Mouse (Mus musculus) hindbrain, embryonic 15.5 days (tissue): ENCODE results near the gene Ppfibp2. TPM values are rescaled to one million over a fixed set of nuclear protein-coding genes. Genes with fewer than 3 reads are reported as not detected.

Source experiments
- ATAC-seq: fragments of 200-750 bp; cut with Nextera tagmentation; 2 replicates; pipeline ENCODE4 v1.8.0; 2017; ENCODE audit warnings: low read depth, moderate number of reproducible peaks, moderate TSS enrichment; ENCODE audit not compliant: low FRiP score
- H3K27ac ChIP-seq: fragments of 300-500 bp; sonication (generic); replicated peaks from 2 replicates; pipeline ENCODE4 v1.5.1; 2015; ENCODE audit warnings: mild to moderate bottlenecking, inconsistent platforms
- H3K27me3 ChIP-seq: fragments of 300-500 bp; sonication (generic); 2 replicates; pipeline ENCODE4 v1.6.1; 2015; ENCODE audit warnings: control low read depth, inconsistent platforms
- H3K36me3 ChIP-seq: fragments of 300-500 bp; sonication (generic); 2 replicates; pipeline ENCODE4 v1.6.1; 2015; ENCODE audit warnings: control low read depth, inconsistent platforms
- H3K4me1 ChIP-seq: fragments of 300-500 bp; sonication (generic); replicated peaks from 2 replicates; pipeline ENCODE4 v1.6.1; 2015; ENCODE audit warnings: control low read depth, inconsistent platforms
- H3K4me2 ChIP-seq: fragments of 300-500 bp; sonication (generic); 2 replicates; pipeline ENCODE4 v1.6.1; 2015; ENCODE audit warnings: moderate library complexity, mild to moderate bottlenecking, inconsistent platforms
- H3K4me3 ChIP-seq: fragments of 300-500 bp; sonication (generic); 2 replicates; pipeline ENCODE4 v1.5.1; 2015; ENCODE audit warnings: mild to moderate bottlenecking, inconsistent platforms
- H3K9ac ChIP-seq: fragments of 300-500 bp; sonication (generic); 2 replicates; pipeline ENCODE4 v1.6.1; 2015; ENCODE audit warnings: inconsistent platforms
- H3K9me3 ChIP-seq: fragments of 300-500 bp; sonication (generic); 2 replicates; pipeline ENCODE4 v1.6.1; 2016; ENCODE audit warnings: control low read depth, inconsistent platforms
- WGBS: fragments of 180-500 bp; shearing (Covaris S2); methylation state at CpG from one replicate; pipeline ENCODE4 v1.1.7; 2015; 5-methylcytosine and 5-hydroxymethylcytosine counted together
- polyA plus RNA-seq: library from polyadenylated mRNA; unstranded; fragments of >200 nt; fragmentation: Nextera tagmentation; extraction: Ambion mirVana; gene quantifications from 2 replicates; pipeline ENCODE4 v1.2.1, GENCODE M21; 2015

Ppfibp2 gene
- polyA plus RNA-seq, 1 experiment from 2014 or later, result 2.8 TPM

DNA sequence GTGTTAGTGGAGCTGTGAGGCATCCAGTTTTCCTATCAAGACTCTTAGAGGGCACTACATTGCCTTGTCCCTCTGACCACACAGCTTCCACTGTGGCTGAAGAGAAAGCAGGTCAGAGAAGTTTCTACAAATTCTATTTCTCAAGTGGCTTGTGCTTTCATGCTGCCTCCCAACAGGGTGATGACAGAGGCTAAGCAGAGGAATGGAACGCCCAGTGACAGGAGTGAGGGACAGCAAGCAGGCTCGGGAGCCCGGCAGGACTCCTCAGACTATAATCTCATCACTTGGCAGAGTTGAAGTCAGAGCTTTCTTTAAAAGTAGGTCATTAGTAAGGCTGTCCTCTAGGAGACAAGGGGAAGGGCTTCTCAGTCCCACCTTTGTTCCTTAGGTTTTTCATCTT is 160.9 kb downstream of the Ppfibp2 start:
- no peak overlapping the region for H3K4me3 ChIP-seq

DNA sequence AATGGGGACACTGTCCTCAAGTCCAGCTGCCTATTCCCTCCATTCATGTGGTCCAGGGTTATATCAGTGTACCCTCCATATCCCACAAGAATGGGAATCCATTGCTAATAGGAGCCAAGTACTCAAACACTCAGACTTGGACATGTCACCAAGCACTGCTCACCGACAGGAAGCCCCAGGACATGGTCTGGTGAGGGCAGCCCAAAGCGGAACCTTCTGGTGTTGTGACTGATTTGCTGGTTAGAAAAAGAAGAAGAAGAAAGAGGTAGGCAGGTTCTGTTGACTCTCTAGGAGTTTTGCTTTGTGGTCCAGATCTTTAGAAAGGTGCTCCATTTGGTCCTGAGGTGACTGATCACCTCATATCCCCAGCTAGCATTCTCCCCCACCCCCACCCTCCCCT is 161.7 kb downstream of the Ppfibp2 start:
- 88% methylated on average over 2 of the region's 2 CpGs for WGBS
- H3K27ac ChIP-seq, result no peak overlapping the region
- no peaks in the 10 kb centered on the region for H3K9me3 ChIP-seq
- no peaks in the 10 kb centered on the region for H3K27me3 ChIP-seq
- no peak for ATAC-seq
- H3K4me3 ChIP-seq, result no peak overlapping the region
- H3K36me3 ChIP-seq, result no peaks in the 10 kb centered on the region
- no peak overlapping the region for H3K9ac ChIP-seq
- H3K4me1 ChIP-seq, result peaks cover 4% of the 10 kb centered on the region; the same call in 1 of the 2 replicates
- H3K4me2 ChIP-seq, result no peak overlapping the region

More for the DNA sequence above, 160.9 kb downstream of the Ppfibp2 start:
- Histone ChIP-seq H3K4me2 (no peak overlapping the region), H3K9ac (no peak overlapping the region), H3K9me3 (no peaks in the 10 kb centered on the region), H3K27me3 (no peaks in the 10 kb centered on the region), H3K36me3 (no peaks in the 10 kb centered on the region), H3K27ac (no peak overlapping the region), H3K4me1 (peaks cover 4% of the 10 kb centered on the region; the same call in 1 of the 2 replicates)
- WGBS, result 76% methylated on average over 3 of the region's 3 CpGs
- no peak for ATAC-seq

DNA sequence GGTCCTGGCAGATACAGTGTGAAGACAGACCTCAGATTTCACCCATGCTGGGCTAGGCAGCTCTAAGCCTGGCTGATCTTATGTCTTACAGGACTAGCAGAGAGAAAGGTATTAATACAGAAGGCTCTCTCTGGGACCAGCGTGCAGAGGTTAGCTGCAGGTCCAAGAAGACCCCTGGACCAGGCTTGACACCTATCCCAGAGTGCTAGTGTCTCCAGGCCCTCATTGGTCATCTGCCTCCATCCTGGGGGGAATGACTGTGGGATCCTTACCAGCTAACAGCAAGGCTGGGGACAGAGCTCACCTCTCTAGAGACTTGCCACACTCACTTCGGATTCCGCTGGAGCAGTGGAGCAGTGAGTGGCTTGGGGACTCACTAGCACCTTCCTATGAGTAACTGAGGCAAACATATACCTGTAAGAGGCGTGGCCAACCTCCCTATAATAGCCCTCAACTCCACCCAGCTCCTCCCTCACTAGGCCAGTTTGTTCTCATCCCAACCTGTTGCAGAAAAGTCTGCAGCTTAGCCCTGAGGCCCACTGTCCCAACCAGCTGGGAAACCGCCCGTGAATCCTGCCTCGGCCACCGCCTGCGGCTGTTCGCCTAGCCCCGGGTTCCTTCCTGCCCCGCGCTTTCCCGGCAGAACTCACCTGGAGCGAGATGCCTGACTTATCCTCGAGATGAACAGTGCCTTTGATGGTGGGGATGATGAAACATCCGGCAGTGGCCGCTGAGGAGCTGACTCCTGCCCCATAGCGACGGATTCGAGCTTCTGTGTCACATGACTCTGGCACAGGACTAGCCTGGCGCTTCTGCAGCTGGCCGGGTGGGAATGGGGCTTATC is 162.5 kb downstream of the Ppfibp2 start, which contains the start of gene Cyb5r2:
Cyb5r2 (minus strand) TSS at position 725 of the 844 bp plus-strand sequence.
- ATAC-seq, result peak; percentile 75
- no peak within 1 kb of the TSS for H3K27ac ChIP-seq
- peak within 1 kb of the TSS; percentile 56 for H3K4me2 ChIP-seq
- H3K9ac ChIP-seq, result no peak within 1 kb of the TSS
- no peaks in the 10 kb centered on the region for H3K9me3 ChIP-seq
- H3K27me3 ChIP-seq, result no peaks in the 10 kb centered on the region
- H3K4me3 ChIP-seq, result peak within 1 kb of the TSS; percentile 21
- no peaks in the 10 kb centered on the region for H3K36me3 ChIP-seq
- H3K4me1 ChIP-seq, result peaks cover 4% of the 10 kb centered on the region; the same call in 1 of the 2 replicates
- 21% methylated on average over 23 of the region's 23 CpGs for WGBS

DNA sequence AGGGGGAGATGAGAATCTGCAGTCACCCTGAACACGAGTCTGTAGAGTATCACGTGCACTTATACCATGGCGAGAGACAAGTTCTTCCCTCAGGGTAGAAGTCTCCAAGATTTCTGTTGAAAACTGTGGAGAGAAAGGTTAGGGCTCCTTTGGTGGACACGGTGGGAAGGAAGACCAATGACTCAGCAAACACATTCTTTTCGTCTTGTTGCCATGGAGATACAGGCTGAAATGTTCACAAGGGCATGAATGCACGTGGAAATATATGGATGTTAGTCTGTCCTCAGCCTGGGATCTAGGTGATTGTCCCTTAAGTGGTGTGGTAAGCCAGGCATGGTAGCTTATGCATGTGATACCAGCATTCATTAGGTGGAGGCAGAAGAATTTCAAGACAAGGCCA is 175.8 kb downstream of the Ppfibp2 start:
- ATAC-seq, result no peak
- no peak overlapping the region for H3K4me2 ChIP-seq
- H3K4me3 ChIP-seq, result no peak overlapping the region
- no peaks in the 10 kb centered on the region for H3K27me3 ChIP-seq
- WGBS, result 45% methylated on average over 6 of the region's 6 CpGs
- no peak overlapping the region for H3K9ac ChIP-seq
- no peaks in the 10 kb centered on the region for H3K36me3 ChIP-seq
- no peaks in the 10 kb centered on the region for H3K4me1 ChIP-seq
- no peaks in the 10 kb centered on the region for H3K9me3 ChIP-seq
- H3K27ac ChIP-seq, result no peak overlapping the region

DNA sequence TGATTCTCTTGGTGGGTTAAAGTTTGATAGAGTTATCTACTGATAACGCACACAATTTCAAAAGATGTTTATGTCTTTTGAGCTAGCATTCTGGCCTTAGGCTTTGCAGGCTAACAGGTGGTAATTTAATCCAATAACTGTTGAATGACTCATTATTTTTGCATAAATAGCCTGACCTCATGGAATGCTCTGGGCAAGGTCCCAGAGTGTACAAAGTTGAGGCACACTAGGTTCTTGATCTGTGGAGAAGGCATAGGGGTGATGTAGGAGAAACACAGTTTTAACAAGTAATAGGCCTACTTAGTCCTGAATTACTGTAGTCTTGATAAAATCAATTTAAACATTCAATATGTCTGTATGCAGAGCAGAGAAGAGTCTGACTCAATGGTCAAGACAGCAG is 183.2 kb downstream of the Ppfibp2 start:
- Histone ChIP-seq H3K4me1 (no peaks in the 10 kb centered on the region), H3K4me3 (no peak overlapping the region), H3K27me3 (no peaks in the 10 kb centered on the region), H3K9me3 (no peaks in the 10 kb centered on the region), H3K9ac (no peak overlapping the region), H3K36me3 (no peaks in the 10 kb centered on the region), H3K27ac (no peak overlapping the region), H3K4me2 (no peak overlapping the region)
- no peak for ATAC-seq
- WGBS, result 89% methylated on average over 1 of the region's 1 CpGs

DNA sequence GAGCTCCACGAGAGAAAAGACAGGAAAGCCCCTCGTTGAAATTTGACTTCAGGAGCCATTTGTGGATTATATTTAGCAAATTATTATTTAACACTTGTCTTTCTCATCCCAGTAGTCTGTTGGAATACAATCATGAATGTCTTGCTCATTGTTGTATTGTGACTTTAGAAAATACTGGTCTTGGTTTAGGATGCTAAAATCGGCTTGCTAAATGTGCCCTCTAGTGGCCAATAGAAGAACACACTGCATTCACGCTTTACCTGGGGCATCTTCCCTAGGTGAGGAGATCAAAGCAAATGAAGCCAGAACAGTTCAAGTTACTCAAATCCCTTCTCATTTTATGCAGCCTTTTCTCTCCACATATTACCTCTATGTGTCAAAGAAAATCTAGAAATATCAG is 184.6 kb downstream of the Ppfibp2 start:
- Histone ChIP-seq H3K27ac (no peak overlapping the region), H3K27me3 (no peaks in the 10 kb centered on the region), H3K9me3 (no peaks in the 10 kb centered on the region), H3K4me2 (no peak overlapping the region), H3K4me1 (no peaks in the 10 kb centered on the region), H3K9ac (no peak overlapping the region), H3K36me3 (no peaks in the 10 kb centered on the region), H3K4me3 (no peak overlapping the region)
- 45% methylated on average over 4 of the region's 4 CpGs for WGBS
- no peak for ATAC-seq

DNA sequence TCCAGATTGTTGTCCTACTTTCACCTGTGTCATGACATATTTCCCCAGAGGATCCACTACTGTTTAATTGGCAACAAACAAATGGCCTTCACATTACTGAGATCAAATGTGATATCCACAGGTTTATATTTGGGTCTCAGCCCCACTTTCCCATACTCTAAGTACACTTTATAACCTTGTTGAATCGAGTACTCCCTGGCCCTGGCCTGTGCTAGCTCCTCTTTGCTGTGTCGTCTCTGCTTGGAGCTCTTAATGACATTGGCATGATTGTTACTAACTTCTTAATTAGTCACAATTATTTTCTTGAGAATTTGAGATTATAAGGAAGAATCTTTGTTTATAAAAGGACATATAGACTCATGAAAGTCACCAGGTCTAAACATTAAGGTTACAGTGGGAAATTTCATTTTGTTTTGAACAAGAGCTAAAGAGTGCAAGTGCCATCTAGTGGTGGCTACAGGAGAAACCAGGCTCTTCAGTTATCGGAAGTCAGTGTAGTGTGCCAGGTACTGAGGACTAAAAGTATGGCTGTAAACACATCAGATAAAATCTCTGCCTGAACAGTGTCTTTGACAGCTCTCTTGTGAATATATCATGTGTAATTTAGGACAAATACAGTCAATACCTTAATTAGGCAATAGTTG is 193.1 kb downstream of the Ppfibp2 start:
- H3K36me3 ChIP-seq, result no peaks in the 10 kb centered on the region
- no peak overlapping the region for H3K4me2 ChIP-seq
- H3K4me3 ChIP-seq, result no peak overlapping the region
- no peak overlapping the region for H3K27ac ChIP-seq
- no peaks in the 10 kb centered on the region for H3K27me3 ChIP-seq
- WGBS, result 61% methylated on average over 3 of the region's 3 CpGs
- ATAC-seq, result peak; percentile 66; the same call in 1 of the 2 replicates
- H3K4me1 ChIP-seq, result no peaks in the 10 kb centered on the region
- H3K9me3 ChIP-seq, result no peaks in the 10 kb centered on the region
- H3K9ac ChIP-seq, result no peak overlapping the region

DNA sequence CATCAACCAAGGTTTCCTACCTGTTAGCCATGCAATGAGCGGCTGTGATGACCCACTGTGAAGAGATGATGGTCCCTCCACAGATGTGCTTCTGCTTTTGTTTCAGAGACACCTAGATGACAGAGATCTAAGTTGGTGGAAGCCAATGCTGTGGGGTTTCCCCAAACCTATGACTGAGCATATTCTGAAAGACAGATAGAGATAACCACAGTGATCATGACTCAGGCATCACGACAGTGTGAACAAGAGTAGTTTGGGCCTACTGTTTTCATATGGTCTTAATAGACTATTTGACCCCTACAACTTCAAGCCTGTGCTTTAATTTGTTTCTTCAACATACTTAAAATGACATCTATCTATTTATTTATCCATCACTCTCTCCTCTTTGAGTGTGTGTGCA is 201.5 kb downstream of the Ppfibp2 start:
- WGBS, result 89% methylated on average over 2 of the region's 2 CpGs

More for the DNA sequence above, 201.5 kb downstream of the Ppfibp2 start:
- no peak overlapping the region for H3K4me3 ChIP-seq
- H3K36me3 ChIP-seq, result no peaks in the 10 kb centered on the region
- no peaks in the 10 kb centered on the region for H3K27me3 ChIP-seq
- H3K4me2 ChIP-seq, result no peak overlapping the region
- H3K9me3 ChIP-seq, result no peaks in the 10 kb centered on the region
- no peak overlapping the region for H3K27ac ChIP-seq
- H3K9ac ChIP-seq, result no peak overlapping the region
- ATAC-seq, result no peak
- no peaks in the 10 kb centered on the region for H3K4me1 ChIP-seq

Other genes starting within 250 kb of the Ppfibp2 start
- 11.5 and 12.7 TPM in 2 replicates for gene Syt9, start 224.5 kb upstream of the Ppfibp2 start, polyA plus RNA-seq
- gene Olfml1, start 27.8 kb upstream of the Ppfibp2 start, polyA plus RNA-seq, result 3.3 and 4.2 TPM in 2 replicates
- not detected in 2 replicates for gene 5330417H12Rik, start 30.0 kb downstream of the Ppfibp2 start, polyA plus RNA-seq
- gene Cyb5r2, start 162.8 kb downstream of the Ppfibp2 start, polyA plus RNA-seq, result 0.13 TPM in 2 replicates
- gene Ovch2, start 206.0 kb downstream of the Ppfibp2 start, polyA plus RNA-seq, result not detected in 2 replicates
- gene Olfr467, start 217.1 kb downstream of the Ppfibp2 start, polyA plus RNA-seq, result not detected in 2 replicates
- gene Olfr469, start 230.3 kb downstream of the Ppfibp2 start, polyA plus RNA-seq, result not detected in 2 replicates